Mouse (Mus musculus): ENCODE results near the gene Ttc8. TPM values are rescaled to one million over a fixed set of nuclear protein-coding genes. Genes with fewer than 3 reads are reported as not detected.

The Ttc8 gene
- polyA plus RNA-seq (2015; fragmentation: Nextera tagmentation; extraction: Ambion mirVana) = 13.1 and 13.3 TPM in 2 replicates

DNA sequence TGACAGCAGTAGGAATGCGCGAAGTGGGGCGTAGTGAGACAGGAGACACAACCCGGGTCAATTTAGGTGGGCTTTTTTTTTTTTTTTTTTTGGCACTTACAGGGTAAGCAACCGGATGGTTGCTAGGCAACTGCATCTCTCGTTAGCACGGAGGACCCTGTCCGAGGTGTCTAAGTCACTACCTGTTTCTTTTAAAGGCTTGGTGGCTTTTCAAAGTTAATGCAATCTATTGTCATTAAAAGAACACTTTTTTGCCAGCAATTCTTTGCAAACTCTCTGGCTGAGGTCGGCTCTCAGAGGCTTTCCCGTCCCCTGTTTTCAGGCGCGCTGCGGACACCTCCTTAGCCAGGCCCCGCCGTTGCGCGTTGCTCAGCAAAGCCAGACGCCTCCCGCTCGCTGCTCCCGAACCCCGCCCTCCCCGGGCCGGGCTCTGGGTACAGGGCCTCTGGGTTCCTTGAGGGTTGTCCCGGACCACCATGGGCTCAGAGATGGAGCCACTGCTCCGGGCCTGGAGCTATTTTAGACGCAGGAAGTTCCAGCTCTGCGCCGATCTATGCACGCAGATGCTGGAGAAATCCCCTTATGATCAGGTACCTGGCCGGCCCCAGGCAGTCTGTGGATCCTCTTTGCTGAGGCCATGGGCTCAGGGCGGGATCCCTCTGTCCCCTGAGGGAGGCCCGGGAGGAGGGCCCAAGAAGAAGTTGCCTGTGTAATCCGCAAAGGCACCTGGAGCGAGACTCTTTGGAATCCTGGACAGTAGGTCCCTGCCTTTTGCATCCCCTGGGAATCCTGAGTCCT lies at the start of gene Ttc8:
TSS of gene Ttc8 (plus strand) at position 381 of the 798 bp plus-strand sequence.

DNA sequence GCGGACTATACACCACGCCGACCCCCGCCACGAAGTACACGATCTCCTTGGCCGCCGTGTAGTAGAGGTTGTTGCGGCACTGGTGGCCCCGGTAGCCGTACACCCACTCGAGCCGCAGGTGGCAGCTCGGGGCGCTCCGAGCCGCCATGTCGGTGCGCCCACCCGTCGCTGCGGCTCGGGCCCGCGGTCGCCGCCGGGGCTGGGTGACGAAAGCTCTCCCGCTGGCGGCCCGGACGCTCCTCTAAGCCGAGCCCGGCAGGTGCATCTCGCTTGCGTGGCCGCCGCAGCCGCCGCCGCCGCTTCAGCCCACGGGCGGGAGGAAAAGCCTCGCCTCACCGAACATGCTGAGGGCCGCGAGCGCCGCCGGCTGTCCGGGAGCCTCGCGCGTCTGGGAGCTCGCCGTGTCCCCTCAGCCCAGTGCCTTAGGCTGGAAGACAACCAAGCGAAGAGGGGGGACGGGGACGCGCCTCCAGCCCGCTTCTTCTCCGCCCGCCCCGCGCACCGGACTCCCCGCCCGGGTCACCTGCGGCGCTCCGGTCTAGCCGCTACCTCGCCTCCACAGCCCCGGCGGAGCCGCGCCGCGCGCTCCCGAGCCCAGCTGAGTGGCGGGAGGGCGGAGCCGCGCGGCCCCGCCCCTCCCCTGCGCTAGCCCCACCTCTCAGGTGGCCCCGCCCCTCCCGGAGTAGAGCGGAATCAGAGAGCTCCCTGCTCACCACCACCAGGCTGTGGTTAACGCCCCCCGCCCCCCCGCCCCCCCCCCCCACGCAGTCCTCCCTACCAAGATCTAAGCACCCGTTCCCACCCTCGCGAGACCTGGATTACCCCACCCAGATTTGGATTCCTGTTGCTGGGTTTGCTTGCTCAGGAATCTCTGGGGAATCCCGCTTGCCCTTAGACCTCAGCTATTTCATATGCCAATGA lies 19.2 kb upstream of the Ttc8 start, which contains the start of gene Eml5:
TSS of gene Eml5 (minus strand) at position 604 of the 921 bp plus-strand sequence.

Other genes with a start within 250 kb of the Ttc8 start
- gene Ptpn21, start 183.2 kb upstream of the Ttc8 start, polyA plus RNA-seq (2015; fragmentation: Nextera tagmentation; extraction: Ambion mirVana) = 9.2 and 10.3 TPM in 2 replicates
- 46.7 and 58.4 TPM in 2 replicates for gene Zc3h14, start 173.6 kb upstream of the Ttc8 start, polyA plus RNA-seq (2015; fragmentation: Nextera tagmentation; extraction: Ambion mirVana)
- 0.93 and 1.2 TPM in 2 replicates for gene Eml5, start 19.1 kb upstream of the Ttc8 start, polyA plus RNA-seq (2015; fragmentation: Nextera tagmentation; extraction: Ambion mirVana)